27 mouse cellular contexts compared by ENCODE assay signal in the genomic region with DNA sequence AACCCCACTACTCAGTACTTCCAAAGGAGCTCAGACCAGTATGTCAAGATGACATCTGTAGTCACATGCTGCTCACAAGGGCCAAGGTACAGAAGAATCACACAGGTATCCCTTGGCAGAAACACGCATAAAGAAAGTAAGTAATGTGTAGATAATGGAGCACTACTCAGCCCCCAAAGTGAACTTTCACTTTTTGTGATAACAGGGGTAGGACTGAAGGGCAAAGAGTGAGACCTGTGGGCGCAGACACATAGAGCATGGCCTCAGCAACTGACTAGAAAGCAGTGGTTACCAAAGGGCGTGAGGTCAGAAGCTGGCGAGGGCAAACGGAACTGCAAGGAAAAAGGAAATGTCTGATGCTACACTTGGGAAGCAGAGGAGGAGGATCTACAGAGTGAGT. TPM values are rescaled to one million over a fixed set of nuclear protein-coding genes. Genes with fewer than 3 reads are reported as not detected.
DNase-seq lines count a peak whose midpoint lies in the region; ATAC-seq and TF ChIP-seq lines count a peak whose summit lies in the region.
"Had no signal": no experiment of that assay in that cellular context is flagged by ENCODE, and none has a peak within 500 bp of the region (broad histone marks: within the 10 kb centered on the region; RNA-seq: fewer than 3 reads in every experiment).

No protein-coding gene starts in this region.

- WGBS in liver, adult 2 months, result 24% methylated on average over 5 of the region's 5 CpGs
- whole genome bisulfite sequencing in liver, embryonic 16.5 days (ENCODE audit: insufficient replicate concordance), result 55% methylated on average over 5 of the region's 5 CpGs
- WGBS in liver, embryonic 12.5 days (ENCODE audit: insufficient replicate concordance), result 73% methylated on average over 5 of the region's 5 CpGs
- 42% methylated on average over 5 of the region's 5 CpGs for WGBS in small intestine, adult 2 months

- H3K27me3 ChIP-seq in liver, adult 2 months (ENCODE audit: control insufficient read depth, insufficient read depth, low read length), result no peaks in the 10 kb centered on the region
- no peaks in the 10 kb centered on the region for H3K27me3 ChIP-seq in liver, embryonic 16.5 days (ENCODE audit: control insufficient read depth, insufficient read depth, low read depth, low read length)
- H3K27me3 ChIP-seq in liver, embryonic 12.5 days (replicated peaks), result no peaks in the 10 kb centered on the region
- H3K27me3 ChIP-seq in small intestine, adult 2 months (ENCODE audit: control insufficient read depth, insufficient read depth, low read length), result no peaks in the 10 kb centered on the region
- H3K27me3 ChIP-seq: CH12.LX; embryonic facial prominence, embryonic 13.5 days; embryonic facial prominence, embryonic 15.5 days; forebrain, embryonic 12.5 days; Patski had no signal

- H3K9me3 ChIP-seq in liver, embryonic 16.5 days (replicated peaks; ENCODE audit: control insufficient read depth, low read length), result no peaks in the 10 kb centered on the region
- H3K9me3 ChIP-seq in liver, embryonic 12.5 days (replicated peaks), result no peaks in the 10 kb centered on the region
- H3K9me3 ChIP-seq: embryonic facial prominence, embryonic 13.5 days; embryonic facial prominence, embryonic 15.5 days; forebrain, embryonic 10.5 days; forebrain, embryonic 12.5 days; G1E had no signal

- no peak overlapping the region for H3K4me2 ChIP-seq in liver, embryonic 16.5 days (ENCODE audit: low read depth, low read length)
- no peak overlapping the region for H3K4me2 ChIP-seq in liver, embryonic 12.5 days
- H3K4me2 ChIP-seq: embryonic facial prominence, embryonic 13.5 days; embryonic facial prominence, embryonic 15.5 days; forebrain, embryonic 12.5 days had no signal

- no peak overlapping the region for H3K4me3 ChIP-seq in liver, adult 2 months (ENCODE audit: insufficient read depth, low read depth, low read length)
- H3K4me3 ChIP-seq in liver, embryonic 16.5 days (ENCODE audit: low read depth, low read length), result no peak overlapping the region
- H3K4me3 ChIP-seq in liver, embryonic 12.5 days, result no peak overlapping the region
- H3K4me3 ChIP-seq in small intestine, adult 2 months (ENCODE audit: low read depth, low read length), result no peak overlapping the region
- H3K4me3 ChIP-seq: embryonic facial prominence, embryonic 13.5 days; embryonic facial prominence, embryonic 15.5 days; erythroblast, embryonic 14.5 days; forebrain, embryonic 10.5 days; forebrain, embryonic 12.5 days had no signal

- no peak overlapping the region for H3K9ac ChIP-seq in liver, adult 2 months (ENCODE audit: low read depth, low read length)
- no peak overlapping the region for H3K9ac ChIP-seq in liver, embryonic 16.5 days (ENCODE audit: low read depth, low read length)
- H3K9ac ChIP-seq in liver, embryonic 12.5 days, result no peak overlapping the region
- H3K9ac ChIP-seq: embryonic facial prominence, embryonic 13.5 days; embryonic facial prominence, embryonic 15.5 days; forebrain, embryonic 12.5 days had no signal

- H3K4me1 ChIP-seq in liver, adult 2 months (ENCODE audit: control insufficient read depth, insufficient read depth, low read length), result peaks cover 26% of the 10 kb centered on the region
- H3K4me1 ChIP-seq in liver, embryonic 16.5 days (ENCODE audit: control insufficient read depth, low read depth, low read length), result peaks cover 7% of the 10 kb centered on the region
- H3K4me1 ChIP-seq in liver, embryonic 12.5 days, result no peaks in the 10 kb centered on the region; the same call in 1 of the 2 replicates
- peaks cover 5% of the 10 kb centered on the region; the same call in 1 of the 2 replicates for H3K4me1 ChIP-seq in small intestine, adult 2 months (ENCODE audit: control insufficient read depth, insufficient read depth, insufficient read length, low read length)
- H3K4me1 ChIP-seq: embryonic facial prominence, embryonic 13.5 days; embryonic facial prominence, embryonic 15.5 days; forebrain, embryonic 10.5 days; forebrain, embryonic 12.5 days had no signal

- H3K79me2 ChIP-seq in liver, adult 2 months (ENCODE audit: control insufficient read depth, insufficient read depth, low read length), result no peaks in the 10 kb centered on the region

- no peak for TF ChIP-seq CTCF in liver, adult 2 months (IDR thresholded peaks at IDR 0.05; ENCODE audit: low read depth, low read length)
- TF ChIP-seq CTCF in small intestine, adult 2 months (IDR thresholded peaks at IDR 0.05; ENCODE audit: extremely low read depth, insufficient read length, insufficient replicate concordance, low read depth, low read length), result no peak

- DNase-seq in heart, adult 11 months, result peak; percentile 22
- no peak for DNase-seq in heart, adult 8-10 months (ENCODE audit: low spot score)
- DNase-seq in liver, adult 2 months (ENCODE audit: extremely low read depth, low read depth, low spot score), result peak; percentile 65
- no peak for DNase-seq in liver
- no peak for DNase-seq in cerebellum, adult 11 months
- DNase-seq: B cell, adult 2 months; cerebellum, adult 8-10 months; cerebellum, adult 9-11 months; cerebellum, postnatal 14 days; cerebellum, postnatal 36 days; embryo, embryonic 11 days had no signal

- TF ChIP-seq POLR2A in liver, adult 2 months (IDR thresholded peaks at IDR 0.05; ENCODE audit: extremely low read depth, insufficient read depth, low read length), result no peak
- no peak for TF ChIP-seq POLR2A in small intestine, adult 2 months (IDR thresholded peaks at IDR 0.05; ENCODE audit: low read depth, low read length)

- peaks cover 57% of the 10 kb centered on the region for H3K36me3 ChIP-seq in liver, adult 2 months (ENCODE audit: control insufficient read depth, insufficient read depth, low read length)
- no peaks in the 10 kb centered on the region; the same call in 1 of the 2 replicates for H3K36me3 ChIP-seq in liver, embryonic 16.5 days (ENCODE audit: control insufficient read depth, insufficient read depth)
- peaks cover 40% of the 10 kb centered on the region for H3K36me3 ChIP-seq in liver, embryonic 12.5 days
- H3K36me3 ChIP-seq in small intestine, adult 2 months (ENCODE audit: control insufficient read depth, insufficient read depth, low read length), result peaks cover 34% of the 10 kb centered on the region

- ATAC-seq in liver, embryonic 16.5 days (ENCODE audit: low read depth), result peak; percentile 55; the same call in 1 of the 2 replicates
- no peak for ATAC-seq in liver, embryonic 12.5 days
- ATAC-seq: activated CD4-positive, CD25-positive, alpha-beta regulatory T cell, adult 4 months; CD4-positive, CD25-positive, alpha-beta regulatory T cell, adult 4 months; forebrain, embryonic 14.5 days; Patski had no signal

- H3K27ac ChIP-seq in liver, adult 2 months (replicated peaks; ENCODE audit: insufficient read depth, low read depth, low read length), result peak overlapping the region; percentile 50
- peak overlapping the region; percentile 71 for H3K27ac ChIP-seq in liver, embryonic 16.5 days (ENCODE audit: low read length)
- H3K27ac ChIP-seq in liver, embryonic 12.5 days, result no peak overlapping the region
- H3K27ac ChIP-seq in small intestine, adult 2 months (ENCODE audit: insufficient read depth, low read depth, low read length), result peak overlapping the region; percentile 76; the same call in 1 of the 2 replicates
- H3K27ac ChIP-seq: embryonic facial prominence, embryonic 13.5 days; embryonic facial prominence, embryonic 15.5 days; forebrain, embryonic 10.5 days; forebrain, embryonic 12.5 days had no signal

RNA-seq across cellular contexts. Expression of gene Als2, which starts 36.1 kb away (rescaled TPM):
- total RNA-seq in heart, adult 8-10 months (2022), result 10 to 100 TPM; 10.6 to 10.9 (median 10.7) TPM
- 34.2 and 42.8 TPM in 2 replicates for total RNA-seq in liver, adult 2 months (2014; rRNA removed)
- 20.2 TPM in 2 replicates for polyA plus RNA-seq in liver, adult 2 months (2012; rRNA removed)
- 7.9 and 8.0 TPM in 2 replicates for polyA plus RNA-seq in liver, embryonic 16.5 days (2015; fragmentation: Nextera tagmentation; extraction: Ambion mirVana)
- polyA plus RNA-seq in liver, embryonic 12.5 days (2016; fragmentation: Nextera tagmentation; extraction: Ambion mirVana), result 9.6 and 10.3 TPM in 2 replicates
- 4.1 and 9.2 TPM in 2 replicates for polyA plus RNA-seq in small intestine, adult 2 months (2012; rRNA removed)

RNA-seq across cellular contexts. Expression of gene Mpp4, which starts 37.8 kb away (rescaled TPM):
- total RNA-seq in heart, adult 8-10 months (2022), result under 1 TPM in 1 of 4 experiments, not detected in 3; 0.09 TPM
- total RNA-seq in liver, adult 2 months (2014; rRNA removed), result 2.3 and 4.0 TPM in 2 replicates
- 5.5 and 7.6 TPM in 2 replicates for polyA plus RNA-seq in liver, adult 2 months (2012; rRNA removed)
- polyA plus RNA-seq in liver, embryonic 16.5 days (2015; fragmentation: Nextera tagmentation; extraction: Ambion mirVana), result 0.18 and 0.44 TPM in 2 replicates
- 0.25 and 0.45 TPM in 2 replicates for polyA plus RNA-seq in liver, embryonic 12.5 days (2016; fragmentation: Nextera tagmentation; extraction: Ambion mirVana)
- 1.4 and 2.9 TPM in 2 replicates for polyA plus RNA-seq in small intestine, adult 2 months (2012; rRNA removed)
- polyA plus RNA-seq: CD4-positive, CD25-positive, alpha-beta regulatory T cell, adult 4 months had no signal

RNA-seq across cellular contexts. Expression of gene Cdk15, which starts 55.7 kb away (rescaled TPM):
- total RNA-seq in heart, adult 8-10 months (2022), result not detected
- not detected in 2 replicates for total RNA-seq in liver, adult 2 months (2014; rRNA removed)
- not detected in 2 replicates for polyA plus RNA-seq in liver, adult 2 months (2012; rRNA removed)
- not detected in 2 replicates for polyA plus RNA-seq in liver, embryonic 16.5 days (2015; fragmentation: Nextera tagmentation; extraction: Ambion mirVana)
- not detected in 2 replicates for polyA plus RNA-seq in liver, embryonic 12.5 days (2016; fragmentation: Nextera tagmentation; extraction: Ambion mirVana)
- not detected in 2 replicates for polyA plus RNA-seq in small intestine, adult 2 months (2012; rRNA removed)
- total RNA-seq: adrenal gland, postnatal 14 days; common myeloid progenitor, adult 5-6 weeks; G1E had no signal
- polyA plus RNA-seq: activated CD4-positive, CD25-positive, alpha-beta regulatory T cell, adult 4 months; CD4-positive, CD25-positive, alpha-beta regulatory T cell, adult 4 months; erythroblast, embryonic 14.5 days had no signal

Comparison
In these comparisons a context has a peak if more than half of its experiments do, and no peak if none do; other contexts are left out.
1. DNase-seq: peak in heart, adult 11 months (single experiment) and liver, adult 2 months (single experiment); none in heart, adult 8-10 months (single experiment), liver (single experiment) and cerebellum, adult 11 months (single experiment).